Mouse (Mus musculus) duodenum, adult 2 months (tissue): ENCODE data around the gene Zfp345. TPM values are rescaled to one million over a fixed set of nuclear protein-coding genes. Genes with fewer than 3 reads are reported as not detected.

Source experiments
- polyA plus RNA-seq: library from polyadenylated mRNA; depleted of rRNA; stranded (reverse); fragments of >200 nt; gene quantifications from 2 replicates; pipeline ENCODE4 v1.2.3, GENCODE M21; 2012; ENCODE audit warnings: low replicate concordance; rRNA removed

Gene Zfp345
- polyA plus RNA-seq, result not detected in 2 replicates

DNA sequence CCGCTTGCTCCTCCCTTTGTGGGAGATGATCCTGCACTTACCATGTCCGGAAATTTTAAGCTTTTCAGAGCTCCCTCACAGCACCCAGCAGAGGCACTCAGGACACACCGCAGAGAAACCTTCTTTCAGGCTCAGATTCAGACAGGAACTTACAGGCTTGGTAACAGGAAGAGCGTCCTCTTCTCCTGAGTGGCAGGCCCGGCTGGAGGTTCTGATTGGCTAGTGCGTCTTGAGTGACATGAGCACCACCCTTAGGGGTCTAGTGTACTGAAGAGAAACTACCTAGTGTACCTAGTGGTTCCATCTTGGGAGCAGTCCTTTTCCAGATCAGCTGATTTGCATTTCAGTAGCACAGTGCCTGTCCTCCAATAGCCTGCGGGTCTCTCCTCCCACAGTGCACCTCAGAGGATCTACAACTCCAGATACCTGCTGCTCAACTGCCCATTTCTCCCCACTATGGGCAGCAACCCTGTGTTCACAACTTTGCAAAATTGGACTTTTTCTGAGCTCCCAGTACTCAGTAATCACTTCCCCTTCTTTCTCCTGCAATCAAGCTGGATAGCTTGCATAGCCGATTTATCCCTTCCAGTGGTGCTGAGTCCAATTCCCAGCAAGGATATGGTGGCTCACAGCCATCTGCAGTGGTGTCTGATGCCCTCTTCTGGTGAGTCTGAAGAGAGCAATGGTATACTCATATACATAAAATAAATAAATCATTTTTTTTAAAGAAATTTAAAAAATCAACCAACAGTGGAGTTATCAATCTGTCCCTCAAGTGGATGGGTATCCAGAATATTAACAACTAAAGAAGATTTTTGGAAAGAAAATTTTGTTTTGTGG lies at the start of gene Zfp345:
Gene Zfp345 (minus strand): TSS at position 153 of the 840 bp plus-strand sequence.

DNA sequence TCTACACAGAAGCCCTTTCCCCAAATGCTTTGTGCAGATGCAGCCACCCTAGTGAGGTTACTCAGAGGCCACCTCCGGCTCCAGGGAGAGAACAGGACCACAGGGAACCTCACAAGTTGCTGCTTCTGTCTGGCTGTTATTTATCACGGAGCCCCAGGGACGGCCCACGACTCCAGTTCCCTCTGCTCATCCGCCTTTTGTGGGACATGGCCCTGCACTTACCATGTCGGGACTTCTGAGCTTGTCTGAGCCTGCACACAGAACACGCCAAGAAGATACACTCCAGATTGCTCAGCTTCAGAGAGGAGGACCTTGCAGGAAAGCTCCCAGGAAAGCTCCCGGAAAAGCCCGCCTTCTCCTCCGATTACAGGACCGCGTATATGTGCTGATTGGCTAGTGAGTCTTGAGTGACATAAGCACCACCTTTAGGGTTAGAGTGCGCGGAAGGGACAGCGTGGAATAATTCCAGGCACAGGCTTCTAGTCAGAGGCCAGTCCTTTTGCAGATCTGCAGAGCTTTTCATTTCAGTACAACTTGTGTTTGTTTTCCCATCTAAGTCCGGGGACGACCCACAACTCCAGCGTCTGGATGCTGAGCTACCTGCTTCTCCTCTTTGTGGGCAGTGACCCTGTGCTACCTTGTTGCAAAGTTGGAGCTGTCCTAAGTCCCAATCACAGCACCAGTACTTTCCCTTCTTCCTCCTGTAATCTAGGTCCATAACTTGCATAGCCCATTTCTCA lies 33.5 kb downstream of the Zfp345 start, which contains the start of gene Zfp442:
Gene Zfp442 (minus strand): TSS at position 307 of the 740 bp plus-strand sequence.

Other genes with a start within 250 kb of the Zfp345 start
- gene Gm21994, start 229.5 kb downstream of the Zfp345 start, polyA plus RNA-seq, result not detected in 2 replicates
- gene Gm14124, start 227.6 kb downstream of the Zfp345 start, polyA plus RNA-seq, result not detected in 2 replicates
- not detected in 2 replicates for gene Gm10130, start 161.4 kb downstream of the Zfp345 start, polyA plus RNA-seq
- 0.25 and 0.55 TPM in 2 replicates for gene 3300002I08Rik, start 122.3 kb downstream of the Zfp345 start, polyA plus RNA-seq
- gene Zfp442, start 33.6 kb downstream of the Zfp345 start, polyA plus RNA-seq, result not detected in 2 replicates
- 0.96 and 5.5 TPM in 2 replicates for gene Cst7, start 85.3 kb upstream of the Zfp345 start, polyA plus RNA-seq
- 13.1 and 29.8 TPM in 2 replicates for gene Apmap, start 123.5 kb upstream of the Zfp345 start, polyA plus RNA-seq
- gene Acss1, start 183.4 kb upstream of the Zfp345 start, polyA plus RNA-seq, result 75.3 and 174 TPM in 2 replicates
- not detected in 2 replicates for gene Vsx1, start 204.3 kb upstream of the Zfp345 start, polyA plus RNA-seq